Mouse (Mus musculus) embryonic facial prominence, embryonic 10.5 days (tissue): ENCODE results near the gene Slc24a3. TPM values are rescaled to one million over a fixed set of nuclear protein-coding genes. Genes with fewer than 3 reads are reported as not detected.

ENCODE experiments used
- DNase-seq: peaks from one replicate; pipeline ENCODE4 v3.0.0-alpha.2; 2017; ENCODE audit warnings: low spot score
- H3K27ac ChIP-seq: fragments of 300-500 bp; sonication (generic); replicated peaks from 2 replicates; pipeline ENCODE4 v1.5.1; 2016; ENCODE audit warnings: mild to moderate bottlenecking
- H3K27me3 ChIP-seq: fragments of 300-500 bp; sonication (generic); replicated peaks from 2 replicates; pipeline ENCODE4 v1.6.1; 2016; ENCODE audit warnings: low read depth, mild to moderate bottlenecking; ENCODE audit not compliant: poor library complexity, severe bottlenecking
- H3K36me3 ChIP-seq: fragments of 300-500 bp; sonication (generic); replicated peaks from 2 replicates; pipeline ENCODE4 v1.6.1; 2016; ENCODE audit warnings: mild to moderate bottlenecking, moderate library complexity
- H3K4me1 ChIP-seq: fragments of 300-500 bp; sonication (generic); 2 replicates; pipeline ENCODE4 v1.6.1; 2016
- H3K4me3 ChIP-seq: fragments of 300-500 bp; sonication (generic); 2 replicates; pipeline ENCODE4 v1.5.1; 2016; ENCODE audit warnings: mild to moderate bottlenecking, moderate library complexity
- H3K9me3 ChIP-seq: fragments of 300-500 bp; sonication (generic); 2 replicates; pipeline ENCODE4 v1.6.1; 2016; ENCODE audit warnings: mild to moderate bottlenecking
- WGBS: fragments of 180-500 bp; shearing (Covaris S2); methylation state at CpG from one replicate; pipeline ENCODE4 v1.1.7; 2016; 5-methylcytosine and 5-hydroxymethylcytosine counted together
- polyA plus RNA-seq: library from polyadenylated mRNA; unstranded; fragments of >200 nt; fragmentation: Nextera tagmentation; extraction: Ambion mirVana; gene quantifications from 2 replicates; pipeline ENCODE4 v1.2.1, GENCODE M21; 2016

The Slc24a3 gene
- polyA plus RNA-seq, 1 experiment from 2014 or later = 0.67 TPM

- no peak for DNase-seq
- no peak overlapping the region for H3K4me3 ChIP-seq
- H3K9me3 ChIP-seq = 0 out of 2 replicates have a peak, but pooled peaks cover 6% of the 10 kb centered on the region
- WGBS = 84% methylated on average over 9 of the region's 9 CpGs
- no peaks in the 10 kb centered on the region for H3K36me3 ChIP-seq
- H3K27me3 ChIP-seq = no peaks in the 10 kb centered on the region
- peaks cover 21% of the 10 kb centered on the region for H3K4me1 ChIP-seq
- H3K27ac ChIP-seq = no peak overlapping the region
These were observed 513.2 kb downstream of the Slc24a3 start for GRCm38 (mm10) chr2:145680762-145681161.

GRCm38 (mm10) chr2:145681626-145682025 is 514.1 kb downstream of the Slc24a3 start:
- Histone ChIP-seq H3K27ac (no peak overlapping the region), H3K36me3 (no peaks in the 10 kb centered on the region), H3K27me3 (no peaks in the 10 kb centered on the region), H3K4me1 (peaks cover 12% of the 10 kb centered on the region), H3K9me3 (0 out of 2 replicates have a peak, but pooled peaks cover 6% of the 10 kb centered on the region), H3K4me3 (no peak overlapping the region)
- 82% methylated on average over 4 of the region's 4 CpGs for WGBS
- DNase-seq = no peak

- H3K4me1 ChIP-seq = peaks cover 10% of the 10 kb centered on the region
- no peaks in the 10 kb centered on the region for H3K27me3 ChIP-seq
- H3K36me3 ChIP-seq = no peaks in the 10 kb centered on the region
- WGBS = 71% methylated on average over 3 of the region's 3 CpGs
- DNase-seq = no peak
- no peak overlapping the region for H3K4me3 ChIP-seq
- H3K9me3 ChIP-seq = no peaks in the 10 kb centered on the region
- no peak overlapping the region for H3K27ac ChIP-seq
These were observed 515.4 kb downstream of the Slc24a3 start for GRCm38 (mm10) chr2:145682924-145683323.

- WGBS = 91% methylated on average over 3 of the region's 3 CpGs
- no peak overlapping the region for H3K27ac ChIP-seq
- H3K4me3 ChIP-seq = no peak overlapping the region
These were observed 516.0 kb downstream of the Slc24a3 start for GRCm38 (mm10) chr2:145683536-145683935.

GRCm38 (mm10) chr2:145684151-145684550 is 516.6 kb downstream of the Slc24a3 start:
- 97% methylated on average over 1 of the region's 1 CpGs for WGBS
- Histone ChIP-seq H3K36me3 (no peaks in the 10 kb centered on the region), H3K4me3 (no peak overlapping the region), H3K9me3 (no peaks in the 10 kb centered on the region), H3K27ac (no peak overlapping the region), H3K27me3 (no peaks in the 10 kb centered on the region), H3K4me1 (peaks cover 4% of the 10 kb centered on the region; the same call in 1 of the 2 replicates)
- DNase-seq = no peak

More at GRCm38 (mm10) chr2:145683536-145683935, 516.0 kb downstream of the Slc24a3 start:
- H3K27me3 ChIP-seq = no peaks in the 10 kb centered on the region
- H3K9me3 ChIP-seq = no peaks in the 10 kb centered on the region
- H3K4me1 ChIP-seq = peaks cover 9% of the 10 kb centered on the region
- no peak for DNase-seq
- no peaks in the 10 kb centered on the region for H3K36me3 ChIP-seq

- H3K4me1 ChIP-seq = peaks cover 8% of the 10 kb centered on the region
- no peak for DNase-seq
- no peak overlapping the region for H3K27ac ChIP-seq
- WGBS = 87% methylated on average over 8 of the region's 8 CpGs
- no peak overlapping the region for H3K4me3 ChIP-seq
- no peaks in the 10 kb centered on the region for H3K36me3 ChIP-seq
- H3K27me3 ChIP-seq = no peaks in the 10 kb centered on the region
- H3K9me3 ChIP-seq = no peaks in the 10 kb centered on the region
These were observed 517.3 kb downstream of the Slc24a3 start for GRCm38 (mm10) chr2:145684891-145685290.

GRCm38 (mm10) chr2:145686017-145686416 is 518.5 kb downstream of the Slc24a3 start:
- H3K4me3 ChIP-seq = no peak overlapping the region

GRCm38 (mm10) chr2:145691367-145692009 is 523.9 kb downstream of the Slc24a3 start:
- Histone ChIP-seq H3K27me3 (no peaks in the 10 kb centered on the region), H3K9me3 (no peaks in the 10 kb centered on the region), H3K36me3 (no peaks in the 10 kb centered on the region), H3K4me3 (no peak overlapping the region), H3K27ac (no peak overlapping the region), H3K4me1 (peaks cover 15% of the 10 kb centered on the region)
- no peak for DNase-seq
- 91% methylated on average over 10 of the region's 10 CpGs for WGBS

More at GRCm38 (mm10) chr2:145686017-145686416, 518.5 kb downstream of the Slc24a3 start:
- H3K4me1 ChIP-seq = peaks cover 13% of the 10 kb centered on the region
- H3K36me3 ChIP-seq = no peaks in the 10 kb centered on the region
- no peaks in the 10 kb centered on the region for H3K9me3 ChIP-seq
- H3K27me3 ChIP-seq = no peaks in the 10 kb centered on the region
- no peak overlapping the region for H3K27ac ChIP-seq
- DNase-seq = no peak
- 88% methylated on average over 4 of the region's 4 CpGs for WGBS
